Mouse (Mus musculus) small intestine, adult 2 months (tissue): ENCODE measurements around the gene Dnaic1. TPM values are rescaled to one million over a fixed set of nuclear protein-coding genes. Genes with fewer than 3 reads are reported as not detected.

Experiments used
- H3K27ac ChIP-seq: fragments of 200-500 bp; 2 replicates; pipeline ENCODE4 v1.5.1; 2012; ENCODE audit warnings: low read depth, low read length, control low read depth, inconsistent platforms; ENCODE audit not compliant: insufficient read depth
- H3K27me3 ChIP-seq: fragments of 200-500 bp; 2 replicates; pipeline ENCODE4 v1.6.1; 2012; ENCODE audit warnings: mild to moderate bottlenecking, moderate library complexity, low read length, inconsistent platforms; ENCODE audit not compliant: control insufficient read depth, insufficient read depth
- H3K36me3 ChIP-seq: fragments of 200-500 bp; 2 replicates; pipeline ENCODE4 v1.6.1; 2012; ENCODE audit warnings: mild to moderate bottlenecking, low read length, control low read depth, inconsistent platforms; ENCODE audit not compliant: control insufficient read depth, insufficient read depth
- H3K4me1 ChIP-seq: fragments of 200-500 bp; 2 replicates; pipeline ENCODE4 v1.6.1; 2012; ENCODE audit warnings: low read length, inconsistent platforms, mixed read lengths; ENCODE audit not compliant: control insufficient read depth, insufficient read depth, insufficient read length
- H3K4me3 ChIP-seq: fragments of 200-500 bp; 2 replicates; pipeline ENCODE4 v1.5.1; 2012; ENCODE audit warnings: low read depth, mild to moderate bottlenecking, control low read depth, inconsistent platforms, low read length, moderate library complexity
- CTCF ChIP-seq: fragments of 200-500 bp; IDR thresholded peaks from 2 replicates; pipeline ENCODE4 v1.5.1; 2012; ENCODE audit warnings: low read depth, mild to moderate bottlenecking, control low read depth, inconsistent platforms, low read length, moderate library complexity, mixed read lengths; ENCODE audit not compliant: insufficient replicate concordance, insufficient read length; ENCODE audit errors: extremely low read depth
- POLR2A ChIP-seq: fragments of 200-500 bp; IDR thresholded peaks from 2 replicates; pipeline ENCODE4 v1.6.1; 2012; ENCODE audit warnings: low read depth, mild to moderate bottlenecking, control low read depth, inconsistent platforms, low read length, moderate library complexity
- WGBS: fragments of 180-500 bp; shearing (Covaris S2); methylation state at CpG from one replicate; pipeline ENCODE4 v1.1.7; 2018; 5-methylcytosine and 5-hydroxymethylcytosine counted together
- polyA plus RNA-seq: library from polyadenylated mRNA; depleted of rRNA; stranded (reverse); fragments of >200 nt; gene quantifications from 2 replicates; pipeline ENCODE4 v1.2.3, GENCODE M21; 2012

The Dnaic1 gene
- polyA plus RNA-seq, 1 experiment: 5.4 TPM

DNA sequence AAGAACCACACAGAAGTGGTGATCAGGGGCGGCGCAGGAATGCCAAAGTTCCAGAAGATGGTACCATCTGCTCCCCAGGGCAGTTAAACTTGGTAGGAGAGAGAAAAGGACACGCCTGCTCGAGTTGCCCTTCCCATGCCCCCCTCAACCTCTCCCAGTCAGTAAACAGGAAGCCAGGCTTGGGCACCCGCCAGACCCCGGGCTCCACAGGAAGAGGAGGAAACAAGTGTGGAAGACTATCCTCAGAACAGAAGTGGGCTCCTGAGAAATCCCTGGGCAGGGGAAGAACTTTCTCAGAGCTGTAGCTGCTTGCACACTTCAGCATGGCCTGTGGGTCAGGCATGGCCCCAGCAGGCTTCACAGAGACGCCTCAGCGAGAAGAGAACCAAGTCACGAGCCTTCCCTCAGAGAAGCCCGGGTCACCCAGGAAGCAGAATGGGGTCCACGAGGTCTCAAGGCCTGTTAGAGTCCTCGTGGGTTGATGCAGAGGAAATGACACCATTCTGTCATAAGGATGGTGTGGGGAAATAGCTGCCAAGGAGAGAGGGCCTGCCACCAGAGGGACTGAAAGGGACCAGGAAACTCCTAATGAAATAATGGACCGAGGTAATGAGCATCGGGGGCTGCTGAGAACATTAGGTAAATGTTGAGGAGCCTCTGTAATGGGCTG is 14.4 kb upstream of the Dnaic1 start:
- Histone ChIP-seq H3K4me1 (no peaks in the 10 kb centered on the region; the same call in 1 of the 2 replicates), H3K36me3 (no peaks in the 10 kb centered on the region), H3K4me3 (no peak overlapping the region), H3K27ac (peak overlapping the region; percentile 48; the same call in 1 of the 2 replicates), H3K27me3 (no peaks in the 10 kb centered on the region)
- 55% methylated on average over 14 of the region's 14 CpGs for WGBS
- TF ChIP-seq CTCF: no peak
- no peak for TF ChIP-seq POLR2A

- H3K36me3 ChIP-seq: no peaks in the 10 kb centered on the region
- no peaks in the 10 kb centered on the region; the same call in 1 of the 2 replicates for H3K4me1 ChIP-seq
- no peak overlapping the region for H3K4me3 ChIP-seq
- 50% methylated on average over 5 of the region's 5 CpGs for WGBS
- TF ChIP-seq POLR2A: no peak
- no peak for TF ChIP-seq CTCF
- no peak overlapping the region for H3K27ac ChIP-seq
- no peaks in the 10 kb centered on the region for H3K27me3 ChIP-seq
These were observed 13.1 kb upstream of the Dnaic1 start for GRCm38 (mm10) chr4:41556311-41556953.

DNA sequence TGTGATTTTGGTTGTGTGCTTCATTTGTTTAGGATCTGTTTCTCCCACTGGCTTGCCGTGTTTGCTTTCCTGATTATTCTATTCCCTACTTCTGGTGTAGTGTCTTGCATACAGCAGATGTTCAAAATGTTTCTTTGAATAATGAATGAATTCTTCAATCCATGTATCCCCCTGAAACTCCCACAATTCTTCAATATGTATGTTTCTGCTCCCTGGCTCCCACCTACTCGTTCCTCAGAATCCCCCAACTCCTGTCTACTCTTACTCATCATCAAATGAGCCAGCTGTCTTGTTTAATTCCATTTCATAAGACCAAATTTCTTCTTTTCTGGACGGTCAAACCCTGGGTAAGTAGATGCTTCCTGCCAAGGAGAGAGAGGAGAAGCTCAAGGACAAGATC is 12.5 kb upstream of the Dnaic1 start:
- Histone ChIP-seq H3K4me1 (no peaks in the 10 kb centered on the region; the same call in 1 of the 2 replicates), H3K27me3 (no peaks in the 10 kb centered on the region), H3K27ac (no peak overlapping the region), H3K36me3 (no peaks in the 10 kb centered on the region), H3K4me3 (no peak overlapping the region)
- TF ChIP-seq POLR2A: no peak
- no peak for TF ChIP-seq CTCF
- 55% methylated on average over 3 of the region's 3 CpGs for WGBS

GRCm38 (mm10) chr4:41563297-41563696 is 6.3 kb upstream of the Dnaic1 start:
- H3K27ac ChIP-seq: no peak overlapping the region
- no peaks in the 10 kb centered on the region for H3K4me1 ChIP-seq
- 73% methylated on average over 5 of the region's 5 CpGs for WGBS
- H3K27me3 ChIP-seq: no peaks in the 10 kb centered on the region
- no peak overlapping the region for H3K4me3 ChIP-seq
- TF ChIP-seq CTCF (no peak), POLR2A (no peak)
- H3K36me3 ChIP-seq: no peaks in the 10 kb centered on the region

DNA sequence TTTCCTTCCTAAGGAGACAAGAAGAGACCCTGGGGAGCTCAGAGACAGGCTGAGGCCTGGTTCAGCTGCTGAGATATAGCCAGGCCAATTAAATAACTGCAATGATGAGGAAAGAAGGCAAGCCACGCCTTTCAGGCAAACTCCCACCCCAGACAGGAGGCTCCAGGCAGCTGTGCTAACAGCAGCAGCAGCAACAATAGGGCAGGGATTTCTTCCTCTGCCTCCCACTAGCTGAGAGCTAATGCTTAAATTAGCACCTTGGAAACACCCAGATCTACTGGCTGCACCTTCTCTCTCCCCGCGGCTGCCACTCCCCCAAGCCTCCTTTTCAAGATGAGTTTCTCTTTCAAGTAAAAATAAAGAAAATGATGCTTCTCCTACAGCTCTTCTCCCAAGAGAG is 3.5 kb upstream of the Dnaic1 start:
- Histone ChIP-seq H3K27ac (no peak overlapping the region), H3K4me3 (no peak overlapping the region), H3K4me1 (peaks cover 5% of the 10 kb centered on the region), H3K36me3 (no peaks in the 10 kb centered on the region), H3K27me3 (no peaks in the 10 kb centered on the region)
- no peak for TF ChIP-seq POLR2A
- no peak for TF ChIP-seq CTCF
- 19% methylated on average over 3 of the region's 3 CpGs for WGBS

- Histone ChIP-seq H3K4me1 (peaks cover 5% of the 10 kb centered on the region), H3K27me3 (no peaks in the 10 kb centered on the region), H3K36me3 (no peaks in the 10 kb centered on the region), H3K27ac (no peak overlapping the region), H3K4me3 (peak overlapping the region; percentile 84)
- TF ChIP-seq CTCF: no peak
- 0 out of 2 replicates have a peak, but pooled peaks have one; percentile 19 for TF ChIP-seq POLR2A
- WGBS: 35% methylated on average over 19 of the region's 19 CpGs
These were observed 1.3 kb upstream of the Dnaic1 start for GRCm38 (mm10) chr4:41568239-41568638.

GRCm38 (mm10) chr4:41568682-41569410 is 729 bp upstream of the Dnaic1 start:
- WGBS: 2% methylated on average over 58 of the region's 58 CpGs
- Histone ChIP-seq H3K27ac (no peak overlapping the region), H3K36me3 (no peaks in the 10 kb centered on the region), H3K4me1 (peaks cover 5% of the 10 kb centered on the region), H3K4me3 (peak overlapping the region; percentile 84), H3K27me3 (no peaks in the 10 kb centered on the region)
- no peak for TF ChIP-seq POLR2A
- TF ChIP-seq CTCF: no peak
